Mouse (Mus musculus): ENCODE measurements around the gene Phactr1.
"Not testable (repeated sequence)": the region's sequence is repeated elsewhere in the genome, so short reads cannot be mapped to it uniquely, and the experiment has no call there.

The Phactr1 gene

GRCm38 (mm10) chr13:42932046-42932445 is 251.6 kb downstream of the Phactr1 start:
- DNase-seq: no peak

- no peak for DNase-seq
These were observed 254.2 kb downstream of the Phactr1 start for GRCm38 (mm10) chr13:42934538-42935126.

GRCm38 (mm10) chr13:42937871-42938270 is 257.4 kb downstream of the Phactr1 start:
- no peak for DNase-seq

- DNase-seq: no peak
These were observed 257.9 kb downstream of the Phactr1 start for GRCm38 (mm10) chr13:42938346-42938745.

GRCm38 (mm10) chr13:42940271-42940670 is 259.8 kb downstream of the Phactr1 start:
- DNase-seq: no peak

- DNase-seq: no peak
These were observed 263.7 kb downstream of the Phactr1 start for GRCm38 (mm10) chr13:42944106-42944505.

- DNase-seq: not testable (repeated sequence)
These were observed 264.8 kb downstream of the Phactr1 start for GRCm38 (mm10) chr13:42945201-42945600.

- no peak for DNase-seq
These were observed 268.4 kb downstream of the Phactr1 start for GRCm38 (mm10) chr13:42948717-42949265.

GRCm38 (mm10) chr13:42949336-42949735 is 268.9 kb downstream of the Phactr1 start:
- DNase-seq: no peak

GRCm38 (mm10) chr13:42950056-42950455 is 269.6 kb downstream of the Phactr1 start:
- DNase-seq: no peak

- no peak for DNase-seq
These were observed 271.8 kb downstream of the Phactr1 start for GRCm38 (mm10) chr13:42952037-42952721.

- no peak for DNase-seq
These were observed 272.6 kb downstream of the Phactr1 start for GRCm38 (mm10) chr13:42953071-42953470.

- no peak for DNase-seq
These were observed 273.7 kb downstream of the Phactr1 start for GRCm38 (mm10) chr13:42954116-42954515.

- DNase-seq: no peak
These were observed 275.9 kb downstream of the Phactr1 start for GRCm38 (mm10) chr13:42956327-42956726.

GRCm38 (mm10) chr13:42957856-42958255 is 277.4 kb downstream of the Phactr1 start:
- peak; percentile 13 for DNase-seq

GRCm38 (mm10) chr13:42958867-42959266 is 278.4 kb downstream of the Phactr1 start:
- no peak for DNase-seq

- no peak for DNase-seq
These were observed 281.1 kb downstream of the Phactr1 start for GRCm38 (mm10) chr13:42961561-42961960.

GRCm38 (mm10) chr13:42968537-42968936 is 288.1 kb downstream of the Phactr1 start:
- no peak for DNase-seq

- no peak for DNase-seq
These were observed 293.1 kb downstream of the Phactr1 start for GRCm38 (mm10) chr13:42973561-42973960.

- DNase-seq: no peak
These were observed 293.5 kb downstream of the Phactr1 start for GRCm38 (mm10) chr13:42973961-42974360.

- no peak for DNase-seq
These were observed 294.1 kb downstream of the Phactr1 start for GRCm38 (mm10) chr13:42974506-42974905.

- DNase-seq: no peak
These were observed 295.7 kb downstream of the Phactr1 start for GRCm38 (mm10) chr13:42976144-42976543.

- no peak for DNase-seq
These were observed 296.5 kb downstream of the Phactr1 start for GRCm38 (mm10) chr13:42976967-42977366.

- peak; percentile 46 for DNase-seq
These were observed 300.2 kb downstream of the Phactr1 start for GRCm38 (mm10) chr13:42980581-42980980.

All from kidney, postnatal 14 days (tissue).